Mouse (Mus musculus) liver, embryonic 14.5 days (tissue): ENCODE data around the gene Zfp60. TPM values are rescaled to one million over a fixed set of nuclear protein-coding genes. Genes with fewer than 3 reads are reported as not detected.

ENCODE experiments used
- ATAC-seq: fragments of 200-750 bp; cut with Nextera tagmentation; 2 replicates; pipeline ENCODE4 v1.8.0; 2017; ENCODE audit warnings: moderate number of reproducible peaks, mild to moderate bottlenecking, moderate library complexity; ENCODE audit not compliant: insufficient read depth
- DNase-seq, 3 experiments: peaks; one replicate each; pipeline ENCODE4 v3.0.0-alpha.2; 2012 to 2013; ENCODE audit warnings: low read depth in 3 of 3, low spot score in 3 of 3
- H3K27ac ChIP-seq: fragments of 300-500 bp; sonication (generic); 2 replicates; pipeline ENCODE4 v1.5.1; 2014; ENCODE audit warnings: moderate library complexity, mild to moderate bottlenecking, control low read depth, inconsistent platforms
- H3K27me3 ChIP-seq: fragments of 300-500 bp; sonication (generic); 2 replicates; pipeline ENCODE4 v1.6.1; 2014; ENCODE audit warnings: mild to moderate bottlenecking, low read length, moderate library complexity; ENCODE audit not compliant: control insufficient read depth, insufficient read depth
- H3K36me3 ChIP-seq: fragments of 300-500 bp; sonication (generic); replicated peaks from 2 replicates; pipeline ENCODE4 v1.6.1; 2014; ENCODE audit warnings: low read depth; ENCODE audit not compliant: control insufficient read depth, insufficient read depth
- H3K4me1 ChIP-seq, 2 experiments: fragments of 200-500 bp in 1 of 2; fragments of 300-500 bp in 1 of 2; sonication (generic) in 1 of 2; replicated peaks; 2 replicates each; pipeline ENCODE4 v1.6.1; 2012 to 2014; ENCODE audit warnings: antibody characterized with exemption in 1 of 2, inconsistent platforms in 1 of 2, low read length in 1 of 2; ENCODE audit not compliant: control insufficient read depth in 2 of 2, insufficient read depth in 2 of 2
- H3K4me2 ChIP-seq: fragments of 300-500 bp; sonication (generic); 2 replicates; pipeline ENCODE4 v1.6.1; 2014; ENCODE audit warnings: low read depth, mild to moderate bottlenecking, control low read depth, moderate library complexity
- H3K4me3 ChIP-seq, 2 experiments: fragments of 200-500 bp in 1 of 2; fragments of 300-500 bp in 1 of 2; sonication (generic) in 1 of 2; 2 replicates each; pipeline ENCODE4 v1.5.1; 2012 to 2014; ENCODE audit warnings: low read depth in 2 of 2, low read length in 2 of 2, mild to moderate bottlenecking in 2 of 2, control low read depth in 1 of 2, inconsistent platforms in 1 of 2, moderate library complexity in 1 of 2; ENCODE audit not compliant: insufficient read depth in 1 of 2
- H3K9ac ChIP-seq: fragments of 300-500 bp; sonication (generic); replicated peaks from 2 replicates; pipeline ENCODE4 v1.6.1; 2014; ENCODE audit warnings: mild to moderate bottlenecking, control low read depth, moderate library complexity
- H3K9me3 ChIP-seq: fragments of 300-500 bp; sonication (generic); 2 replicates; pipeline ENCODE4 v1.6.1; 2016; ENCODE audit warnings: low read length, mixed read lengths; ENCODE audit not compliant: control insufficient read depth
- CTCF ChIP-seq: IDR thresholded peaks from 2 replicates; pipeline ENCODE4 v1.5.1; 2016; ENCODE audit warnings: antibody characterized with exemption, low read depth, control low read depth
- EP300 ChIP-seq: IDR thresholded peaks from 2 replicates; pipeline ENCODE4 v1.6.1; 2016; ENCODE audit warnings: antibody characterized with exemption, low read depth
- WGBS: fragments of 180-500 bp; shearing (Covaris S2); extraction: QIAGEN DNeasy Blood & Tissue Kit; methylation state at CpG from one replicate; pipeline ENCODE4 v1.1.7; 2014; ENCODE audit not compliant: insufficient replicate concordance; 5-methylcytosine and 5-hydroxymethylcytosine counted together
- polyA plus RNA-seq, 2 experiments: library from polyadenylated mRNA; depleted of rRNA in 1 of 2; stranded (reverse) in 1 of 2; unstranded in 1 of 2; fragments of >200 nt; fragmentation: Nextera tagmentation in 1 of 2; extraction: Ambion mirVana in 1 of 2; gene quantifications; 2 replicates each; pipeline versions ENCODE4 v1.2.1 to v1.2.3; 2012 to 2014

Gene Zfp60
- polyA plus RNA-seq, 2 experiments: 1.4 to 4.5 TPM

GRCm38 (mm10) chr7:27802986-27803385 lies 71.8 kb downstream of the Zfp60 start:
- Histone ChIP-seq H3K4me2 (no peak overlapping the region), H3K4me3 (no peak overlapping the region), H3K36me3 (no peaks in the 10 kb centered on the region), H3K27ac (no peak overlapping the region), H3K9me3 (no peaks in the 10 kb centered on the region), H3K27me3 (no peaks in the 10 kb centered on the region), H3K4me1 (peaks cover 0 to 3% of the 10 kb centered on the region in 2 experiments; a peak in 2 of 4 replicates), H3K9ac (no peak overlapping the region)
- DNase-seq: no peak
- TF ChIP-seq EP300: no peak
- no peak for TF ChIP-seq CTCF
- ATAC-seq: no peak
- 64% methylated on average over 5 of the region's 5 CpGs for WGBS

Other genes starting within 250 kb of the Zfp60 start
- gene Sertad1, start 244.5 kb upstream of the Zfp60 start, polyA plus RNA-seq (2012; rRNA removed): 9.9 and 13.5 TPM in 2 replicates
- gene Sertad1, start 244.5 kb upstream of the Zfp60 start, polyA plus RNA-seq (2014; fragmentation: Nextera tagmentation; extraction: Ambion mirVana): 19.7 and 20.3 TPM in 2 replicates
- gene Prx, start 232.1 kb upstream of the Zfp60 start, polyA plus RNA-seq (2012; rRNA removed): 0.55 and 0.73 TPM in 2 replicates
- 0.23 and 0.29 TPM in 2 replicates for gene Prx, start 232.1 kb upstream of the Zfp60 start, polyA plus RNA-seq (2014; fragmentation: Nextera tagmentation; extraction: Ambion mirVana)
- 0.49 and 0.50 TPM in 2 replicates for gene Hipk4, start 208.1 kb upstream of the Zfp60 start, polyA plus RNA-seq (2012; rRNA removed)
- 0.06 TPM in 1 of 2 replicates, not detected in the other for gene Hipk4, start 208.1 kb upstream of the Zfp60 start, polyA plus RNA-seq (2014; fragmentation: Nextera tagmentation; extraction: Ambion mirVana)
- gene Pld3, start 178.2 kb upstream of the Zfp60 start, polyA plus RNA-seq (2012; rRNA removed): 48.9 and 55.9 TPM in 2 replicates
- 55.0 TPM in 2 replicates for gene Pld3, start 178.2 kb upstream of the Zfp60 start, polyA plus RNA-seq (2014; fragmentation: Nextera tagmentation; extraction: Ambion mirVana)
- gene 2310022A10Rik, start 178.2 kb upstream of the Zfp60 start, polyA plus RNA-seq (2012; rRNA removed): 13.8 and 14.9 TPM in 2 replicates
- gene 2310022A10Rik, start 178.2 kb upstream of the Zfp60 start, polyA plus RNA-seq (2014; fragmentation: Nextera tagmentation; extraction: Ambion mirVana): 12.7 and 14.6 TPM in 2 replicates
- 21.5 and 23.2 TPM in 2 replicates for gene Akt2, start 139.8 kb upstream of the Zfp60 start, polyA plus RNA-seq (2012; rRNA removed)
- gene Akt2, start 139.8 kb upstream of the Zfp60 start, polyA plus RNA-seq (2014; fragmentation: Nextera tagmentation; extraction: Ambion mirVana): 21.5 and 23.8 TPM in 2 replicates
- gene Ttc9b, start 77.5 kb upstream of the Zfp60 start, polyA plus RNA-seq (2012; rRNA removed): 0.05 TPM in 1 of 2 replicates, not detected in the other
- not detected in 2 replicates for gene Ttc9b, start 77.5 kb upstream of the Zfp60 start, polyA plus RNA-seq (2014; fragmentation: Nextera tagmentation; extraction: Ambion mirVana)
- 3.4 and 3.5 TPM in 2 replicates for gene Map3k10, start 56.8 kb upstream of the Zfp60 start, polyA plus RNA-seq (2012; rRNA removed)
- gene Map3k10, start 56.8 kb upstream of the Zfp60 start, polyA plus RNA-seq (2014; fragmentation: Nextera tagmentation; extraction: Ambion mirVana): 1.00 and 1.0 TPM in 2 replicates
- gene Zfp607b, start 42.0 kb upstream of the Zfp60 start, polyA plus RNA-seq (2012; rRNA removed): 0.11 and 0.19 TPM in 2 replicates
- gene Zfp607b, start 42.0 kb upstream of the Zfp60 start, polyA plus RNA-seq (2014; fragmentation: Nextera tagmentation; extraction: Ambion mirVana): 0.23 and 0.25 TPM in 2 replicates
- gene Zfp626, start 75.8 kb downstream of the Zfp60 start, polyA plus RNA-seq (2012; rRNA removed): 0.50 and 0.90 TPM in 2 replicates
- 0.55 and 0.71 TPM in 2 replicates for gene Zfp626, start 75.8 kb downstream of the Zfp60 start, polyA plus RNA-seq (2014; fragmentation: Nextera tagmentation; extraction: Ambion mirVana)
- gene Zfp59, start 107.2 kb downstream of the Zfp60 start, polyA plus RNA-seq (2012; rRNA removed): 0.42 and 0.68 TPM in 2 replicates
- gene Zfp59, start 107.2 kb downstream of the Zfp60 start, polyA plus RNA-seq (2014; fragmentation: Nextera tagmentation; extraction: Ambion mirVana): 1.5 and 1.9 TPM in 2 replicates
- gene Zfp607a, start 126.1 kb downstream of the Zfp60 start, polyA plus RNA-seq (2012; rRNA removed): 0.35 and 0.59 TPM in 2 replicates
- gene Zfp607a, start 126.1 kb downstream of the Zfp60 start, polyA plus RNA-seq (2014; fragmentation: Nextera tagmentation; extraction: Ambion mirVana): 0.66 and 0.84 TPM in 2 replicates
- gene Zfp974, start 198.1 kb downstream of the Zfp60 start, polyA plus RNA-seq (2012; rRNA removed): 0.30 and 0.55 TPM in 2 replicates
- gene Zfp974, start 198.1 kb downstream of the Zfp60 start, polyA plus RNA-seq (2014; fragmentation: Nextera tagmentation; extraction: Ambion mirVana): 0.80 and 0.91 TPM in 2 replicates
- gene Zfp780b, start 247.8 kb downstream of the Zfp60 start, polyA plus RNA-seq (2012; rRNA removed): 0.83 and 1.3 TPM in 2 replicates
- 2.4 and 2.6 TPM in 2 replicates for gene Zfp780b, start 247.8 kb downstream of the Zfp60 start, polyA plus RNA-seq (2014; fragmentation: Nextera tagmentation; extraction: Ambion mirVana)